Mouse (Mus musculus) right cerebral cortex, postnatal 10 days (tissue): ENCODE measurements around the gene C2cd4b.
A peak's percentile ranks its signal among the peaks of the same experiment; 100 is the strongest.

Experiments used
- DNase-seq, 2 experiments: peaks; one replicate each; pipeline ENCODE4 v3.0.0; 2021; ENCODE audit warnings: low spot score in 2 of 2

The C2cd4b gene

GRCm38 (mm10) chr9:67774201-67774600 lies 15.0 kb downstream of the C2cd4b start:
- no peak for DNase-seq

GRCm38 (mm10) chr9:67778553-67778952 lies 19.3 kb downstream of the C2cd4b start:
- no peak for DNase-seq

GRCm38 (mm10) chr9:67782786-67783185 lies 23.5 kb downstream of the C2cd4b start:
- DNase-seq, result no peak

- no peak for DNase-seq
Observed at GRCm38 (mm10) chr9:67783464-67783863, 24.2 kb downstream of the C2cd4b start.

GRCm38 (mm10) chr9:67783925-67784324 lies 24.7 kb downstream of the C2cd4b start:
- no peak for DNase-seq

GRCm38 (mm10) chr9:67786311-67786710 lies 27.1 kb downstream of the C2cd4b start:
- DNase-seq, result no peak

- DNase-seq, result no peak
Observed at GRCm38 (mm10) chr9:67787671-67788070, 28.4 kb downstream of the C2cd4b start.

GRCm38 (mm10) chr9:67792405-67792804 lies 33.2 kb downstream of the C2cd4b start:
- no peak for DNase-seq

GRCm38 (mm10) chr9:67793501-67793900 lies 34.3 kb downstream of the C2cd4b start:
- no peak for DNase-seq

GRCm38 (mm10) chr9:67794216-67794615 lies 35.0 kb downstream of the C2cd4b start:
- no peak for DNase-seq

GRCm38 (mm10) chr9:67794668-67795067 lies 35.4 kb downstream of the C2cd4b start:
- no peak for DNase-seq

- DNase-seq, result peak; percentile 79 to 84
Observed at GRCm38 (mm10) chr9:67795205-67795675, 36.0 kb downstream of the C2cd4b start.

GRCm38 (mm10) chr9:67799078-67799819 lies 40.0 kb downstream of the C2cd4b start:
- no peak for DNase-seq

- DNase-seq, result peak; percentile 42 to 59
Observed at GRCm38 (mm10) chr9:67802241-67802640, 43.0 kb downstream of the C2cd4b start.

- no peak for DNase-seq
Observed at GRCm38 (mm10) chr9:67807000-67807399, 47.8 kb downstream of the C2cd4b start.

- DNase-seq, result no peak
Observed at GRCm38 (mm10) chr9:67810527-67810926, 51.3 kb downstream of the C2cd4b start.
